Mouse (Mus musculus) neutrophil, adult 5-6 weeks (primary cell): ENCODE results near the gene Fance. TPM values are rescaled to one million over a fixed set of nuclear protein-coding genes. Genes with fewer than 3 reads are reported as not detected.
A peak's percentile ranks its signal among the peaks of the same experiment; 100 is the strongest.
"Not testable (repeated sequence)": the region's sequence is repeated elsewhere in the genome, so short reads cannot be mapped to it uniquely, and the experiment has no call there.

Experiments
- ATAC-seq: fragments of 151-379, 151-347 bp; 2 replicates; pipeline ENCODE4 v1.8.0; 2017; ENCODE audit warnings: mild to moderate bottlenecking, moderate TSS enrichment; ENCODE audit not compliant: insufficient number of reproducible peaks, poor library complexity, low FRiP score, severe bottlenecking; ENCODE audit errors: extremely low read depth
- total RNA-seq: library from RNA; stranded (forward); fragments of 200-1000 nt; gene quantifications from 2 replicates; pipeline ENCODE4 v1.2.3, GENCODE M21; 2017

Gene Fance
- total RNA-seq, 1 experiment from 2014 or later = 11.9 TPM

- no peak for ATAC-seq
Observed at GRCm38 (mm10) chr17:28340578-28340977, 27.3 kb downstream of the Fance start.

- ATAC-seq = no peak
Observed at GRCm38 (mm10) chr17:28341091-28341490, 27.8 kb downstream of the Fance start.

GRCm38 (mm10) chr17:28344050-28344607 is 30.8 kb downstream of the Fance start:
- ATAC-seq = no peak

GRCm38 (mm10) chr17:28344670-28345069 is 31.4 kb downstream of the Fance start:
- no peak for ATAC-seq

GRCm38 (mm10) chr17:28345271-28345721 is 32.0 kb downstream of the Fance start:
- no peak for ATAC-seq

- no peak for ATAC-seq
Observed at GRCm38 (mm10) chr17:28345882-28346281, 32.6 kb downstream of the Fance start.

GRCm38 (mm10) chr17:28347327-28347726 is 34.0 kb downstream of the Fance start:
- ATAC-seq = no peak

GRCm38 (mm10) chr17:28348211-28348610 is 34.9 kb downstream of the Fance start:
- no peak for ATAC-seq

GRCm38 (mm10) chr17:28349264-28349880 is 36.1 kb downstream of the Fance start:
- ATAC-seq = no peak

GRCm38 (mm10) chr17:28349901-28350465 is 36.7 kb downstream of the Fance start:
- ATAC-seq = no peak

GRCm38 (mm10) chr17:28350466-28351352 is 37.4 kb downstream of the Fance start, which contains the start of gene Tead3:
TSS of gene Tead3 (minus strand) at chr17:28350817.
- ATAC-seq = 0 out of 2 replicates have a peak, but pooled peaks have one; percentile 6

GRCm38 (mm10) chr17:28351353-28351890 is 38.1 kb downstream of the Fance start:
- ATAC-seq = no peak

- ATAC-seq = no peak
Observed at GRCm38 (mm10) chr17:28352018-28352417, 38.7 kb downstream of the Fance start.

GRCm38 (mm10) chr17:28355871-28356270 is 42.6 kb downstream of the Fance start:
- no peak for ATAC-seq

GRCm38 (mm10) chr17:28358576-28359261 is 45.4 kb downstream of the Fance start:
- not testable (repeated sequence) for ATAC-seq

- no peak for ATAC-seq
Observed at GRCm38 (mm10) chr17:28360531-28361277, 47.4 kb downstream of the Fance start.

GRCm38 (mm10) chr17:28361921-28362652 is 48.8 kb downstream of the Fance start:
- ATAC-seq = no peak
